Mouse (Mus musculus) heart, embryonic 14.5 days (tissue): ENCODE measurements at regions not wholly inside any gene's neighbourhood (a gene's known extent, or its start where the extent isn't known, plus 50 kb on each side); places are given as distances from the start of the nearest gene placed in this dataset.
"Not testable (repeated sequence)": the region's sequence is repeated elsewhere in the genome, so short reads cannot be mapped to it uniquely, and the experiment has no call there.

Source experiments
- ATAC-seq: fragments of 200-750 bp; cut with Nextera tagmentation; 2 replicates; pipeline ENCODE4 v1.8.0; 2017; ENCODE audit warnings: low read depth, moderate TSS enrichment; ENCODE audit not compliant: insufficient number of reproducible peaks, insufficient read depth, low FRiP score
- H3K27ac ChIP-seq, 2 experiments: fragments of 200-500 bp in 1 of 2; fragments of 300-500 bp in 1 of 2; sonication (generic) in 1 of 2; replicated peaks in 1 of 2; 2 replicates each; pipeline ENCODE4 v1.5.1; 2012 to 2014; ENCODE audit warnings: low read depth in 2 of 2, low read length in 2 of 2, control low read depth in 1 of 2, mild to moderate bottlenecking in 1 of 2, mixed read lengths in 1 of 2; ENCODE audit not compliant: control insufficient read depth in 1 of 2, insufficient read depth in 1 of 2
- H3K27me3 ChIP-seq: fragments of 300-500 bp; sonication (generic); 2 replicates; pipeline ENCODE4 v1.6.1; 2014; ENCODE audit warnings: mild to moderate bottlenecking, low read length, control low read depth; ENCODE audit not compliant: control insufficient read depth, insufficient read depth
- H3K36me3 ChIP-seq: fragments of 300-500 bp; sonication (generic); 2 replicates; pipeline ENCODE4 v1.6.1; 2014; ENCODE audit warnings: mild to moderate bottlenecking, control low read depth, low read length, mixed read lengths; ENCODE audit not compliant: control insufficient read depth, insufficient read depth
- H3K4me1 ChIP-seq, 2 experiments: fragments of 200-500 bp in 1 of 2; fragments of 300-500 bp in 1 of 2; sonication (generic) in 1 of 2; 2 replicates each; pipeline ENCODE4 v1.6.1; 2012 to 2014; ENCODE audit warnings: low read length in 2 of 2, control low read depth in 1 of 2, mixed read lengths in 1 of 2; ENCODE audit not compliant: control insufficient read depth in 2 of 2, insufficient read depth in 2 of 2
- H3K4me2 ChIP-seq: fragments of 300-500 bp; sonication (generic); 2 replicates; pipeline ENCODE4 v1.6.1; 2014; ENCODE audit warnings: mild to moderate bottlenecking, low read length
- H3K4me3 ChIP-seq, 2 experiments: fragments of 200-500 bp in 1 of 2; fragments of 300-500 bp in 1 of 2; sonication (generic) in 1 of 2; 2 replicates each; pipeline ENCODE4 v1.5.1; 2012 to 2014; ENCODE audit warnings: low read length in 2 of 2, mild to moderate bottlenecking in 2 of 2, control low read depth in 1 of 2, low read depth in 1 of 2, moderate library complexity in 1 of 2; ENCODE audit not compliant: control insufficient read depth in 1 of 2, insufficient read depth in 1 of 2
- H3K9ac ChIP-seq: fragments of 300-500 bp; sonication (generic); 2 replicates; pipeline ENCODE4 v1.6.1; 2014; ENCODE audit warnings: mild to moderate bottlenecking, low read length
- H3K9me3 ChIP-seq: fragments of 300-500 bp; sonication (generic); 2 replicates; pipeline ENCODE4 v1.6.1; 2016; ENCODE audit warnings: low read length, control low read depth; ENCODE audit not compliant: control insufficient read depth
- WGBS: fragments of 180-500 bp; shearing (Covaris S2); extraction: QIAGEN DNeasy Blood & Tissue Kit; methylation state at CpG from one replicate; pipeline ENCODE4 v1.1.7; 2014; 5-methylcytosine and 5-hydroxymethylcytosine counted together

- no peaks in the 10 kb centered on the region for H3K36me3 ChIP-seq
- no peaks in the 10 kb centered on the region for H3K4me1 ChIP-seq
- no peak overlapping the region for H3K4me3 ChIP-seq
- H3K9me3 ChIP-seq: no peaks in the 10 kb centered on the region
- H3K27ac ChIP-seq: no peak overlapping the region
- 46% methylated on average over 4 of the region's 7 CpGs for WGBS
- no peak for ATAC-seq
- H3K9ac ChIP-seq: no peak overlapping the region
- H3K27me3 ChIP-seq: no peaks in the 10 kb centered on the region
- H3K4me2 ChIP-seq: no peak overlapping the region
Measured at GRCm38 (mm10) chr16:25517114-25517868, 166.3 kb upstream of the Trp63 start.

GRCm38 (mm10) chr16:25523141-25523540 is 160.4 kb upstream of the Trp63 start:
- not testable (repeated sequence) for H3K4me2 ChIP-seq, H3K27ac ChIP-seq, H3K36me3 ChIP-seq, H3K9ac ChIP-seq, H3K4me1 ChIP-seq, H3K4me3 ChIP-seq, ATAC-seq, H3K9me3 ChIP-seq, H3K27me3 ChIP-seq
- 76% methylated on average over 9 of the region's 10 CpGs for WGBS

GRCm38 (mm10) chr16:25523621-25524020 is 159.9 kb upstream of the Trp63 start:
- Histone ChIP-seq H3K27me3 (no peaks in the 10 kb centered on the region), H3K4me3 (no peak overlapping the region), H3K9me3 (no peaks in the 10 kb centered on the region), H3K4me1 (no peaks in the 10 kb centered on the region), H3K4me2 (no peak overlapping the region), H3K36me3 (no peaks in the 10 kb centered on the region), H3K9ac (no peak overlapping the region), H3K27ac (no peak overlapping the region)
- WGBS: 79% methylated on average over 2 of the region's 2 CpGs
- ATAC-seq: no peak

- Histone ChIP-seq H3K4me1 (no peaks in the 10 kb centered on the region), H3K9ac (no peak overlapping the region), H3K4me2 (no peak overlapping the region), H3K4me3 (no peak overlapping the region), H3K36me3 (no peaks in the 10 kb centered on the region), H3K27me3 (no peaks in the 10 kb centered on the region), H3K9me3 (no peaks in the 10 kb centered on the region), H3K27ac (no peak overlapping the region)
- no peak for ATAC-seq
Measured at GRCm38 (mm10) chr16:25527850-25528249, 155.7 kb upstream of the Trp63 start.

GRCm38 (mm10) chr16:25528313-25528712 is 155.2 kb upstream of the Trp63 start:
- no peak overlapping the region for H3K4me2 ChIP-seq
- 83% methylated on average over 2 of the region's 2 CpGs for WGBS
- H3K27me3 ChIP-seq: no peaks in the 10 kb centered on the region
- H3K4me1 ChIP-seq: no peaks in the 10 kb centered on the region
- no peak overlapping the region for H3K4me3 ChIP-seq
- no peaks in the 10 kb centered on the region for H3K36me3 ChIP-seq
- no peak overlapping the region for H3K9ac ChIP-seq
- no peaks in the 10 kb centered on the region for H3K9me3 ChIP-seq
- no peak overlapping the region for H3K27ac ChIP-seq
- no peak for ATAC-seq

- no peak for ATAC-seq
- H3K36me3 ChIP-seq: no peaks in the 10 kb centered on the region
- no peak overlapping the region for H3K4me3 ChIP-seq
- H3K27me3 ChIP-seq: no peaks in the 10 kb centered on the region
- H3K27ac ChIP-seq: no peak overlapping the region
- no peak overlapping the region for H3K9ac ChIP-seq
- 88% methylated on average over 1 of the region's 1 CpGs for WGBS
- no peaks in the 10 kb centered on the region for H3K4me1 ChIP-seq
- H3K9me3 ChIP-seq: no peaks in the 10 kb centered on the region
- H3K4me2 ChIP-seq: no peak overlapping the region
Measured at GRCm38 (mm10) chr16:25529681-25530080, 153.9 kb upstream of the Trp63 start.

GRCm38 (mm10) chr16:25531761-25532336 is 151.7 kb upstream of the Trp63 start:
- Histone ChIP-seq H3K9ac (no peak overlapping the region), H3K27ac (no peak overlapping the region), H3K4me2 (no peak overlapping the region), H3K4me1 (no peaks in the 10 kb centered on the region), H3K4me3 (no peak overlapping the region), H3K36me3 (no peaks in the 10 kb centered on the region), H3K9me3 (no peaks in the 10 kb centered on the region), H3K27me3 (no peaks in the 10 kb centered on the region)
- no peak for ATAC-seq
- WGBS: 72% methylated on average over 4 of the region's 4 CpGs
